Mouse (Mus musculus) neural tube, embryonic 12.5 days (tissue): ENCODE data around the gene Zfp93. TPM values are rescaled to one million over a fixed set of nuclear protein-coding genes. Genes with fewer than 3 reads are reported as not detected.

ENCODE experiments used
- ATAC-seq: fragments of 200-750 bp; cut with Nextera tagmentation; 2 replicates; pipeline ENCODE4 v1.8.0; 2017; ENCODE audit warnings: low read depth, mild to moderate bottlenecking, moderate TSS enrichment, moderate library complexity; ENCODE audit not compliant: low FRiP score
- H3K27ac ChIP-seq: fragments of 300-500 bp; sonication (generic); 2 replicates; pipeline ENCODE4 v1.5.1; 2016
- H3K27me3 ChIP-seq: fragments of 300-500 bp; sonication (generic); replicated peaks from 2 replicates; pipeline ENCODE4 v1.6.1; 2016; ENCODE audit warnings: mild to moderate bottlenecking
- H3K36me3 ChIP-seq: fragments of 300-500 bp; sonication (generic); 2 replicates; pipeline ENCODE4 v1.6.1; 2016; ENCODE audit warnings: mild to moderate bottlenecking
- H3K4me1 ChIP-seq: fragments of 300-500 bp; sonication (generic); 2 replicates; pipeline ENCODE4 v1.6.1; 2016
- H3K4me2 ChIP-seq: fragments of 300-500 bp; sonication (generic); replicated peaks from 2 replicates; pipeline ENCODE4 v1.6.1; 2016; ENCODE audit warnings: mild to moderate bottlenecking
- H3K4me3 ChIP-seq: fragments of 300-500 bp; sonication (generic); 2 replicates; pipeline ENCODE4 v1.5.1; 2016
- H3K9ac ChIP-seq: fragments of 300-500 bp; sonication (generic); 2 replicates; pipeline ENCODE4 v1.6.1; 2016; ENCODE audit warnings: mild to moderate bottlenecking
- H3K9me3 ChIP-seq: fragments of 300-500 bp; sonication (generic); 2 replicates; pipeline ENCODE4 v1.6.1; 2016; ENCODE audit warnings: mild to moderate bottlenecking
- WGBS: fragments of 180-500 bp; shearing (Covaris S2); methylation state at CpG from one replicate; pipeline ENCODE4 v1.1.7; 2016; 5-methylcytosine and 5-hydroxymethylcytosine counted together
- polyA plus RNA-seq: library from polyadenylated mRNA; unstranded; fragments of >200 nt; fragmentation: Nextera tagmentation; extraction: Ambion mirVana; gene quantifications from 2 replicates; pipeline ENCODE4 v1.2.1, GENCODE M21; 2016

Zfp93 gene
- polyA plus RNA-seq, result 7.1 and 7.2 TPM in 2 replicates

- peak; percentile 89 for ATAC-seq
- peak within 1 kb of the TSS; percentile 69 for H3K9ac ChIP-seq
- H3K4me2 ChIP-seq, result peak within 1 kb of the TSS; percentile 75
- peak within 1 kb of the TSS; percentile 60 for H3K4me3 ChIP-seq
- WGBS, result under 1% methylated on average over 12 of the region's 12 CpGs
- H3K27ac ChIP-seq, result no peak within 1 kb of the TSS
- H3K9me3 ChIP-seq, result no peaks in the 10 kb centered on the region
- H3K4me1 ChIP-seq, result peaks cover 4% of the 10 kb centered on the region; the same call in 1 of the 2 replicates
- H3K27me3 ChIP-seq, result no peaks in the 10 kb centered on the region
- peaks cover 19% of the 10 kb centered on the region for H3K36me3 ChIP-seq
Observed at GRCm38 (mm10) chr7:24270288-24270672, at the start of gene Zfp93. Zfp93 (plus strand) TSS chr7:24270420.

- no peaks in the 10 kb centered on the region for H3K9me3 ChIP-seq
- H3K9ac ChIP-seq, result peak within 1 kb of the TSS; percentile 66
- H3K4me3 ChIP-seq, result peak within 1 kb of the TSS; percentile 71
- H3K27ac ChIP-seq, result no peak within 1 kb of the TSS
- H3K4me1 ChIP-seq, result peaks cover 5% of the 10 kb centered on the region; the same call in 1 of the 2 replicates
- no peaks in the 10 kb centered on the region for H3K27me3 ChIP-seq
- 6% methylated on average over 28 of the region's 28 CpGs for WGBS
- H3K4me2 ChIP-seq, result peak within 1 kb of the TSS; percentile 68
- ATAC-seq, result peak; percentile 87
- H3K36me3 ChIP-seq, result peaks cover 11% of the 10 kb centered on the region; the same call in 1 of the 2 replicates
Observed at GRCm38 (mm10) chr7:24237040-24237791, 33.0 kb upstream of the Zfp93 start, which contains the start of gene Zfp109. Zfp109 (minus strand) TSS chr7:24237560.

GRCm38 (mm10) chr7:24253779-24254615, 16.2 kb upstream of the Zfp93 start:
- H3K4me2 ChIP-seq, result peak overlapping the region; percentile 66
- no peak overlapping the region for H3K9ac ChIP-seq
- no peak overlapping the region; the same call in 1 of the 2 replicates for H3K4me3 ChIP-seq
- 0 out of 2 replicates have a peak, but pooled peaks cover 4% of the 10 kb centered on the region for H3K4me1 ChIP-seq
- peak; percentile 66 for ATAC-seq
- H3K9me3 ChIP-seq, result no peaks in the 10 kb centered on the region
- H3K27ac ChIP-seq, result no peak overlapping the region
- 55% methylated on average over 9 of the region's 9 CpGs for WGBS
- no peaks in the 10 kb centered on the region for H3K27me3 ChIP-seq
- no peaks in the 10 kb centered on the region for H3K36me3 ChIP-seq

- 22% methylated on average over 21 of the region's 21 CpGs for WGBS
- H3K4me2 ChIP-seq, result peak within 1 kb of the TSS; percentile 66
- ATAC-seq, result peak; percentile 89
- peaks cover 5% of the 10 kb centered on the region for H3K36me3 ChIP-seq
- peak within 1 kb of the TSS; percentile 45 for H3K4me3 ChIP-seq
- H3K4me1 ChIP-seq, result 0 out of 2 replicates have a peak, but pooled peaks cover 4% of the 10 kb centered on the region
- H3K27ac ChIP-seq, result no peak within 1 kb of the TSS
- no peaks in the 10 kb centered on the region for H3K27me3 ChIP-seq
- H3K9me3 ChIP-seq, result no peaks in the 10 kb centered on the region
- H3K9ac ChIP-seq, result peak within 1 kb of the TSS; percentile 49
Observed at GRCm38 (mm10) chr7:24254633-24255474, 15.4 kb upstream of the Zfp93 start, which contains the start of gene Zfp108. Zfp108 (plus strand) TSS chr7:24254794.

GRCm38 (mm10) chr7:24259306-24259999, 10.8 kb upstream of the Zfp93 start:
- no peak overlapping the region for H3K27ac ChIP-seq
- no peak overlapping the region for H3K4me2 ChIP-seq
- H3K9me3 ChIP-seq, result no peaks in the 10 kb centered on the region
- no peak overlapping the region for H3K9ac ChIP-seq
- no peak for ATAC-seq
- no peaks in the 10 kb centered on the region for H3K27me3 ChIP-seq
- 91% methylated on average over 13 of the region's 13 CpGs for WGBS
- 0 out of 2 replicates have a peak, but pooled peaks cover 4% of the 10 kb centered on the region for H3K4me1 ChIP-seq
- peaks cover 24% of the 10 kb centered on the region for H3K36me3 ChIP-seq
- H3K4me3 ChIP-seq, result no peak overlapping the region

GRCm38 (mm10) chr7:24260000-24260312, 10.3 kb upstream of the Zfp93 start:
- 89% methylated on average over 4 of the region's 4 CpGs for WGBS
- Histone ChIP-seq H3K9me3 (no peaks in the 10 kb centered on the region), H3K9ac (no peak overlapping the region), H3K27me3 (no peaks in the 10 kb centered on the region), H3K27ac (no peak overlapping the region), H3K4me3 (no peak overlapping the region), H3K36me3 (peaks cover 24% of the 10 kb centered on the region), H3K4me2 (no peak overlapping the region), H3K4me1 (0 out of 2 replicates have a peak, but pooled peaks cover under 1% of the 10 kb centered on the region)
- ATAC-seq, result no peak

- no peak overlapping the region for H3K27ac ChIP-seq
- 72% methylated on average over 24 of the region's 24 CpGs for WGBS
- ATAC-seq, result no peak
- H3K4me1 ChIP-seq, result peaks cover 4% of the 10 kb centered on the region; the same call in 1 of the 2 replicates
- peaks cover 1% of the 10 kb centered on the region; the same call in 1 of the 2 replicates for H3K36me3 ChIP-seq
- no peaks in the 10 kb centered on the region for H3K27me3 ChIP-seq
- no peaks in the 10 kb centered on the region for H3K9me3 ChIP-seq
- no peak overlapping the region for H3K9ac ChIP-seq
- H3K4me2 ChIP-seq, result no peak overlapping the region
- H3K4me3 ChIP-seq, result no peak overlapping the region
Observed at GRCm38 (mm10) chr7:24268176-24269155, 1.8 kb upstream of the Zfp93 start.

GRCm38 (mm10) chr7:24269256-24269655, 964 bp upstream of the Zfp93 start:
- peak; percentile 6; the same call in 1 of the 2 replicates for ATAC-seq
- WGBS, result 84% methylated on average over 3 of the region's 3 CpGs
- H3K9me3 ChIP-seq, result no peaks in the 10 kb centered on the region
- H3K9ac ChIP-seq, result no peak overlapping the region
- 0 out of 2 replicates have a peak overlapping the region, but pooled peaks have one; percentile 75 for H3K4me2 ChIP-seq
- peaks cover 8% of the 10 kb centered on the region for H3K36me3 ChIP-seq
- no peak overlapping the region for H3K4me3 ChIP-seq
- no peaks in the 10 kb centered on the region for H3K27me3 ChIP-seq
- no peak overlapping the region for H3K27ac ChIP-seq
- H3K4me1 ChIP-seq, result peaks cover 4% of the 10 kb centered on the region; the same call in 1 of the 2 replicates

GRCm38 (mm10) chr7:24269667-24270287, 443 bp upstream of the Zfp93 start:
- Histone ChIP-seq H3K27me3 (no peaks in the 10 kb centered on the region), H3K4me2 (peak overlapping the region; percentile 75), H3K9ac (peak overlapping the region; percentile 69), H3K27ac (no peak overlapping the region), H3K9me3 (no peaks in the 10 kb centered on the region), H3K4me1 (peaks cover 4% of the 10 kb centered on the region; the same call in 1 of the 2 replicates), H3K36me3 (peaks cover 14% of the 10 kb centered on the region), H3K4me3 (peak overlapping the region; percentile 60)
- ATAC-seq, result peak; percentile 74
- 38% methylated on average over 7 of the region's 7 CpGs for WGBS

GRCm38 (mm10) chr7:24271191-24271590, 971 bp downstream of the Zfp93 start:
- ATAC-seq, result no peak
- no peak overlapping the region for H3K27ac ChIP-seq
- H3K4me2 ChIP-seq, result no peak overlapping the region

More at GRCm38 (mm10) chr7:24271191-24271590, 971 bp downstream of the Zfp93 start:
- peaks cover 4% of the 10 kb centered on the region; the same call in 1 of the 2 replicates for H3K4me1 ChIP-seq
- H3K4me3 ChIP-seq, result no peak overlapping the region
- no peaks in the 10 kb centered on the region for H3K27me3 ChIP-seq
- 95% methylated on average over 6 of the region's 6 CpGs for WGBS
- peaks cover 26% of the 10 kb centered on the region for H3K36me3 ChIP-seq
- H3K9ac ChIP-seq, result no peak overlapping the region
- no peaks in the 10 kb centered on the region for H3K9me3 ChIP-seq
